Mouse (Mus musculus): ENCODE measurements around the gene Lmntd2. TPM values are rescaled to one million over a fixed set of nuclear protein-coding genes. Genes with fewer than 3 reads are reported as not detected.

The Lmntd2 gene
- total RNA-seq, 1 experiment from 2014 or later = 2.6 TPM

GRCm38 (mm10) chr7:141217343-141218013, 3.6 kb upstream of the Lmntd2 start:
- no peak for ATAC-seq (ENCODE audit: extremely low read depth, insufficient number of reproducible peaks, low FRiP score, poor library complexity, severe bottlenecking)

- no peak for ATAC-seq (ENCODE audit: extremely low read depth, insufficient number of reproducible peaks, low FRiP score, poor library complexity, severe bottlenecking)
Measured at GRCm38 (mm10) chr7:141216894-141217293, 3.0 kb upstream of the Lmntd2 start.

- ATAC-seq (ENCODE audit: extremely low read depth, insufficient number of reproducible peaks, low FRiP score, poor library complexity, severe bottlenecking) = no peak
Measured at GRCm38 (mm10) chr7:141215880-141216733, 2.2 kb upstream of the Lmntd2 start.

GRCm38 (mm10) chr7:141215101-141215879, 1.4 kb upstream of the Lmntd2 start, which contains the start of gene Rassf7:
TSS of gene Rassf7 (plus strand) at chr7:141215860.
- ATAC-seq (ENCODE audit: extremely low read depth, insufficient number of reproducible peaks, low FRiP score, poor library complexity, severe bottlenecking) = peak; percentile 92

GRCm38 (mm10) chr7:141214310-141214709, 430 bp upstream of the Lmntd2 start:
- ATAC-seq (ENCODE audit: extremely low read depth, insufficient number of reproducible peaks, low FRiP score, poor library complexity, severe bottlenecking) = no peak

GRCm38 (mm10) chr7:141213133-141213532, 747 bp downstream of the Lmntd2 start:
- ATAC-seq (ENCODE audit: extremely low read depth, insufficient number of reproducible peaks, low FRiP score, poor library complexity, severe bottlenecking) = no peak

- no peak for ATAC-seq (ENCODE audit: extremely low read depth, insufficient number of reproducible peaks, low FRiP score, poor library complexity, severe bottlenecking)
Measured at GRCm38 (mm10) chr7:141210606-141211131, 3.2 kb downstream of the Lmntd2 start.

GRCm38 (mm10) chr7:141210137-141210536, 3.7 kb downstream of the Lmntd2 start:
- no peak for ATAC-seq (ENCODE audit: extremely low read depth, insufficient number of reproducible peaks, low FRiP score, poor library complexity, severe bottlenecking)

GRCm38 (mm10) chr7:141209526-141209925, 4.4 kb downstream of the Lmntd2 start:
- no peak for ATAC-seq (ENCODE audit: extremely low read depth, insufficient number of reproducible peaks, low FRiP score, poor library complexity, severe bottlenecking)

GRCm38 (mm10) chr7:141206182-141206937, 7.5 kb downstream of the Lmntd2 start:
- no peak for ATAC-seq (ENCODE audit: extremely low read depth, insufficient number of reproducible peaks, low FRiP score, poor library complexity, severe bottlenecking)

GRCm38 (mm10) chr7:141205504-141205903, 8.4 kb downstream of the Lmntd2 start:
- ATAC-seq (ENCODE audit: extremely low read depth, insufficient number of reproducible peaks, low FRiP score, poor library complexity, severe bottlenecking) = no peak

GRCm38 (mm10) chr7:141204546-141204945, 9.3 kb downstream of the Lmntd2 start:
- ATAC-seq (ENCODE audit: extremely low read depth, insufficient number of reproducible peaks, low FRiP score, poor library complexity, severe bottlenecking) = no peak

- no peak for ATAC-seq (ENCODE audit: extremely low read depth, insufficient number of reproducible peaks, low FRiP score, poor library complexity, severe bottlenecking)
Measured at GRCm38 (mm10) chr7:141198121-141198520, 15.8 kb downstream of the Lmntd2 start.

GRCm38 (mm10) chr7:141196619-141197282, 17.1 kb downstream of the Lmntd2 start:
- no peak for ATAC-seq (ENCODE audit: extremely low read depth, insufficient number of reproducible peaks, low FRiP score, poor library complexity, severe bottlenecking)

- ATAC-seq (ENCODE audit: extremely low read depth, insufficient number of reproducible peaks, low FRiP score, poor library complexity, severe bottlenecking) = no peak
Measured at GRCm38 (mm10) chr7:141195754-141196153, 18.1 kb downstream of the Lmntd2 start.

GRCm38 (mm10) chr7:141194830-141195229, 19.1 kb downstream of the Lmntd2 start:
- ATAC-seq (ENCODE audit: extremely low read depth, insufficient number of reproducible peaks, low FRiP score, poor library complexity, severe bottlenecking) = peak; percentile 62

GRCm38 (mm10) chr7:141194409-141194808, 19.5 kb downstream of the Lmntd2 start:
- ATAC-seq (ENCODE audit: extremely low read depth, insufficient number of reproducible peaks, low FRiP score, poor library complexity, severe bottlenecking) = no peak

- peak; percentile 90 for ATAC-seq (ENCODE audit: extremely low read depth, insufficient number of reproducible peaks, low FRiP score, poor library complexity, severe bottlenecking)
Measured at GRCm38 (mm10) chr7:141193948-141194347, 19.9 kb downstream of the Lmntd2 start, which contains the start of the genes Hras and Lrrc56. TSS of gene Hras (minus strand) at chr7:141194005. TSS of gene Lrrc56 (plus strand) at chr7:141194157.

Data from neutrophil, adult 5-6 weeks (primary cell).